Mouse (Mus musculus): Measurements from ENCODE around the gene Abhd12b.

Gene Abhd12b

GRCm38 (mm10) chr12:70157292-70158066 is 3.5 kb downstream of the Abhd12b start:
- no peak for TF ChIP-seq GATA4 (IDR thresholded peaks at IDR 0.05; ENCODE audit: insufficient replicate concordance, low read length)

- no peak for TF ChIP-seq GATA4 (IDR thresholded peaks at IDR 0.05; ENCODE audit: insufficient replicate concordance, low read length)
Observed at GRCm38 (mm10) chr12:70161057-70161456, 7.1 kb downstream of the Abhd12b start.

- no peak for TF ChIP-seq GATA4 (IDR thresholded peaks at IDR 0.05; ENCODE audit: insufficient replicate concordance, low read length)
Observed at GRCm38 (mm10) chr12:70164741-70165140, 10.8 kb downstream of the Abhd12b start.

- no peak for TF ChIP-seq GATA4 (IDR thresholded peaks at IDR 0.05; ENCODE audit: insufficient replicate concordance, low read length)
Observed at GRCm38 (mm10) chr12:70167950-70168349, 14.0 kb downstream of the Abhd12b start.

GRCm38 (mm10) chr12:70169969-70170368 is 16.0 kb downstream of the Abhd12b start:
- no peak for TF ChIP-seq GATA4 (IDR thresholded peaks at IDR 0.05; ENCODE audit: insufficient replicate concordance, low read length)

- TF ChIP-seq GATA4 (IDR thresholded peaks at IDR 0.05; ENCODE audit: insufficient replicate concordance, low read length), result no peak
Observed at GRCm38 (mm10) chr12:70184173-70184783, 30.3 kb downstream of the Abhd12b start.

GRCm38 (mm10) chr12:70192267-70192727 is 38.4 kb downstream of the Abhd12b start:
- TF ChIP-seq GATA4 (IDR thresholded peaks at IDR 0.05; ENCODE audit: insufficient replicate concordance, low read length), result no peak

GRCm38 (mm10) chr12:70195426-70195825 is 41.5 kb downstream of the Abhd12b start:
- no peak for TF ChIP-seq GATA4 (IDR thresholded peaks at IDR 0.05; ENCODE audit: insufficient replicate concordance, low read length)

GRCm38 (mm10) chr12:70196341-70196740 is 42.4 kb downstream of the Abhd12b start:
- no peak for TF ChIP-seq GATA4 (IDR thresholded peaks at IDR 0.05; ENCODE audit: insufficient replicate concordance, low read length)

GRCm38 (mm10) chr12:70201926-70202529 is 48.1 kb downstream of the Abhd12b start:
- no peak for TF ChIP-seq GATA4 (IDR thresholded peaks at IDR 0.05; ENCODE audit: insufficient replicate concordance, low read length)

GRCm38 (mm10) chr12:70204433-70204832 is 50.5 kb downstream of the Abhd12b start:
- TF ChIP-seq GATA4 (IDR thresholded peaks at IDR 0.05; ENCODE audit: insufficient replicate concordance, low read length), result no peak

GRCm38 (mm10) chr12:70208214-70208613 is 54.3 kb downstream of the Abhd12b start:
- TF ChIP-seq GATA4 (IDR thresholded peaks at IDR 0.05; ENCODE audit: insufficient replicate concordance, low read length), result no peak

GRCm38 (mm10) chr12:70212501-70212900 is 58.6 kb downstream of the Abhd12b start:
- TF ChIP-seq GATA4 (IDR thresholded peaks at IDR 0.05; ENCODE audit: insufficient replicate concordance, low read length), result no peak

- no peak for TF ChIP-seq GATA4 (IDR thresholded peaks at IDR 0.05; ENCODE audit: insufficient replicate concordance, low read length)
Observed at GRCm38 (mm10) chr12:70213601-70214000, 59.7 kb downstream of the Abhd12b start.

GRCm38 (mm10) chr12:70214281-70214680 is 60.3 kb downstream of the Abhd12b start:
- no peak for TF ChIP-seq GATA4 (IDR thresholded peaks at IDR 0.05; ENCODE audit: insufficient replicate concordance, low read length)

GRCm38 (mm10) chr12:70216229-70216800 is 62.4 kb downstream of the Abhd12b start:
- TF ChIP-seq GATA4 (IDR thresholded peaks at IDR 0.05; ENCODE audit: insufficient replicate concordance, low read length), result no peak
